8 mouse cellular contexts compared by ENCODE assay signal in the genomic region with DNA sequence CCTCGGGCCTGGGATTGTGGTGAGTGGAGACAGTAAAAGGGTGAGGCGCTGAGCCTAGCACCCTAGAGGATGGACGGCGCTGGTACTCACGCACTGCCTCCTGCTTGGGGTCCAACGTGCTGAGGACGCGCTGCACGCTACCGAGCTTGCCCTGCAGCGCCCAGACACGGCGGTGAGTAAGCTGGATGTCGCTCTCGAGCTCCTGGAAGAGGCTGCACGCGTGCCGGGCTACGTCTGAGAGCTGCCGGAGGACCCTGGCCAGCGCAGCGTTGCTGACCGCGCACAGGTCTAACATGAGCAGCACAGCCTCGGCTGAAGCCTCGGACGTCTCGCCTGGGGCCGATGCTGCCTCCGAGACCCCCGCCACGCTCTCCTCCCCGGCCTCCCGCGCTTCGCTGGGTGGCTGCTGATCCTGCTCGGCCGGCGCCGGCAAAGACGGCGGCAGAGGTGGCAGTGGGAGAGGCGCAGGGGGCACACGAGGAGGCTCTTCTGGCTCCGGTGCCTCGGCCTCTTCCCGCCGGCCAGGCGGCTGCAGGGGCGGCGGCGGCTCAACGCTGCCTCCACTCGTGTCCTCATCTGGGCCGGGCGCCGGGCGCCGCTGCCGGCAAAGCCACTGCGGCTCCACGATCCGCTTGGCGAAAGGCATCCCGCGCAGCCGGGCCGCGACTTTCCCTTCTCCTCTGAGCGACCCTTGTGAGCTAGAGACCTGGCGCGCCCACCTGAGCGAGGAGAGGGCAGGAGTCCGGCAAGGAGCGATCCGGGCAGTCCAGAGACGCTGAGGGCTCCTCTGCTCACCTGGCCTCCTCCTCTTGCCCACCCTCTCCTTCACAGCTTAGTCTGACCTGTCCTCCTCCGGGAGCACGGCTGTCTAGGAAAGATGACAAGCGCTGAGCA. TPM values are rescaled to one million over a fixed set of nuclear protein-coding genes. Genes with fewer than 3 reads are reported as not detected.
A peak's percentile ranks its signal among the peaks of the same experiment; 100 is the strongest.
DNase-seq lines count a peak whose midpoint lies in the region; ATAC-seq and TF ChIP-seq lines count a peak whose summit lies in the region.

No protein-coding gene starts in this region.

- peak overlapping the region; percentile 23; the same call in 1 of the 2 replicates for H3K4me3 ChIP-seq in spleen, adult 2 months (ENCODE audit: extremely low read depth, insufficient read depth, insufficient read length)
- peak overlapping the region; percentile 50 to 57 for H3K4me3 ChIP-seq in heart, embryonic 14.5 days (ENCODE audit: control insufficient read depth in 1 of 2, insufficient read depth in 1 of 2, low read depth in 1 of 2, low read length in 2 of 2)

- H3K9me3 ChIP-seq in heart, embryonic 14.5 days (ENCODE audit: control insufficient read depth, low read length) = no peaks in the 10 kb centered on the region

- no peaks in the 10 kb centered on the region for H3K4me1 ChIP-seq in spleen, adult 2 months (ENCODE audit: control insufficient read depth, insufficient read depth, insufficient read length)
- no peaks in the 10 kb centered on the region; a peak in 1 of 4 replicates for H3K4me1 ChIP-seq in heart, embryonic 14.5 days (ENCODE audit: control insufficient read depth in 2 of 2, insufficient read depth in 2 of 2, low read length in 2 of 2)

- WGBS in spleen, adult 2 months = 36% methylated on average over 73 of the region's 80 CpGs
- WGBS in heart, embryonic 14.5 days = 19% methylated on average over 61 of the region's 80 CpGs

- no peaks in the 10 kb centered on the region; the same call in 1 of the 2 replicates for H3K27me3 ChIP-seq in spleen, adult 2 months (ENCODE audit: control insufficient read depth, insufficient read depth, low read length)
- no peaks in the 10 kb centered on the region; the same call in 1 of the 2 replicates for H3K27me3 ChIP-seq in heart, embryonic 14.5 days (ENCODE audit: control insufficient read depth, insufficient read depth, low read length)

- no peak for DNase-seq in spleen, adult 2 months (ENCODE audit: low read depth in 1 of 2, low spot score in 2 of 2)
- no peak for DNase-seq in spleen, adult 12 weeks (ENCODE audit: low spot score)
- peak; percentile 65 for DNase-seq in embryo, embryonic 11 days
- DNase-seq in kidney, postnatal 25 days = peak; percentile 13 to 56
- peak; percentile 21 for DNase-seq in lung, postnatal 10 days
- DNase-seq in retina, postnatal 7 days (ENCODE audit: low read depth, low spot score) = peak; percentile 9

- no peaks in the 10 kb centered on the region for H3K36me3 ChIP-seq in spleen, adult 2 months (ENCODE audit: control insufficient read depth, insufficient read depth, low read length)
- H3K36me3 ChIP-seq in heart, embryonic 14.5 days (ENCODE audit: control insufficient read depth, insufficient read depth, low read length) = no peaks in the 10 kb centered on the region

- H3K4me2 ChIP-seq in heart, embryonic 14.5 days (ENCODE audit: low read length) = peak overlapping the region; percentile 78

- TF ChIP-seq CTCF in spleen, adult 2 months (IDR thresholded peaks at IDR 0.05; ENCODE audit: extremely low read depth, insufficient read depth, insufficient read length, insufficient replicate concordance) = no peak

- TF ChIP-seq POLR2A in spleen, adult 2 months (IDR thresholded peaks at IDR 0.05; ENCODE audit: low read depth, low read length) = no peak

- H3K27ac ChIP-seq in spleen, adult 2 months (ENCODE audit: insufficient read depth, low read length) = no peak overlapping the region
- no peak overlapping the region for H3K27ac ChIP-seq in heart, embryonic 14.5 days (replicated peaks in 1 of 2; ENCODE audit: control insufficient read depth in 1 of 2, insufficient read depth in 1 of 2, low read depth in 2 of 2, low read length in 2 of 2)

- ATAC-seq in heart, embryonic 14.5 days (ENCODE audit: insufficient number of reproducible peaks, insufficient read depth, low FRiP score, low read depth) = peak; percentile 48
- ATAC-seq in erythroid progenitor cell, adult 5-6 weeks (replicated peaks; ENCODE audit: low FRiP score, poor library complexity, severe bottlenecking) = no peak

- peak overlapping the region; percentile 70 for H3K9ac ChIP-seq in heart, embryonic 14.5 days (ENCODE audit: low read length)

RNA-seq across cellular contexts. Expression of gene Nhs, which starts 0.5 kb away (rescaled TPM):
- polyA plus RNA-seq in spleen, adult 2 months (2012; rRNA removed) = 0.19 and 0.28 TPM in 2 replicates
- polyA plus RNA-seq in heart, embryonic 14.5 days (2014; fragmentation: Nextera tagmentation; extraction: Ambion mirVana) = 0.86 and 0.88 TPM in 2 replicates
- not detected in 2 replicates for total RNA-seq in erythroid progenitor cell, adult 5-6 weeks (2015; ENCODE audit: low replicate concordance)
- not detected in 2 replicates for total RNA-seq in erythroid progenitor cell, adult 5-6 weeks (2017; ENCODE audit: low replicate concordance)

Comparison
In these comparisons a context has a peak if more than half of its experiments do, and no peak if none do; other contexts are left out.
1. DNase-seq: peak in embryo, embryonic 11 days (single experiment), kidney, postnatal 25 days (2 of 2), lung, postnatal 10 days (single experiment) and retina, postnatal 7 days (single experiment); none in spleen, adult 2 months (0 of 2) and spleen, adult 12 weeks (single experiment).